Mouse (Mus musculus) testis, adult 2 months (tissue): ENCODE results near the gene Gm42906.

ENCODE experiments used
- CTCF ChIP-seq: fragments of 200-500 bp; IDR thresholded peaks from 2 replicates; pipeline ENCODE4 v1.5.1; 2012; ENCODE audit warnings: low read depth, mild to moderate bottlenecking, inconsistent platforms, low read length, moderate library complexity; ENCODE audit not compliant: control insufficient read depth, insufficient read depth, insufficient replicate concordance
- POLR2A ChIP-seq: fragments of 200-500 bp; IDR thresholded peaks from 2 replicates; pipeline ENCODE4 v1.6.1; 2012; ENCODE audit warnings: low read depth, mild to moderate bottlenecking, inconsistent platforms, low read length, moderate library complexity; ENCODE audit not compliant: control insufficient read depth

DNA sequence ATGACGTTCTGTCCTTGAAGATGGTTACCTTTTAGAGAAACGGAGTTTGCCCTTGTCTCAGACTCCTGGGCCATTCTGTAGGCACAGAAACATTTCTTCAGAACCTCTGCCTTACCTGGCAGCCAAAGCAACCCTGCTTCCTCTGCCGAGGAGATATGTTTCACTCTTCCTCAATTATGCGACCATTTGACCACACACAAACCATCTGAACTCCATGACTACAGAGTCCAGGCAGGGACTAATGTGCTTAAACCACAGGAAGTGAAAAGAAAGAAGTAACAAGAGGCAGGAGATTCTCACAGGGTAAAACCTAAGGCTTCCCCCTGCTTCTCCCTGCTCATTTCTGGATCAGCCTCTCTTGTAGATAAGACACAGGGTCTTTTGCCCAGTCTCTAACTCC lies 83.2 kb downstream of the Gm42906 start:
- TF ChIP-seq CTCF (no peak), POLR2A (no peak)
